Mouse (Mus musculus): ENCODE results near the gene Abcc3. TPM values are rescaled to one million over a fixed set of nuclear protein-coding genes. Genes with fewer than 3 reads are reported as not detected.

The Abcc3 gene
- polyA plus RNA-seq, 1 experiment, result 6.3 TPM

DNA sequence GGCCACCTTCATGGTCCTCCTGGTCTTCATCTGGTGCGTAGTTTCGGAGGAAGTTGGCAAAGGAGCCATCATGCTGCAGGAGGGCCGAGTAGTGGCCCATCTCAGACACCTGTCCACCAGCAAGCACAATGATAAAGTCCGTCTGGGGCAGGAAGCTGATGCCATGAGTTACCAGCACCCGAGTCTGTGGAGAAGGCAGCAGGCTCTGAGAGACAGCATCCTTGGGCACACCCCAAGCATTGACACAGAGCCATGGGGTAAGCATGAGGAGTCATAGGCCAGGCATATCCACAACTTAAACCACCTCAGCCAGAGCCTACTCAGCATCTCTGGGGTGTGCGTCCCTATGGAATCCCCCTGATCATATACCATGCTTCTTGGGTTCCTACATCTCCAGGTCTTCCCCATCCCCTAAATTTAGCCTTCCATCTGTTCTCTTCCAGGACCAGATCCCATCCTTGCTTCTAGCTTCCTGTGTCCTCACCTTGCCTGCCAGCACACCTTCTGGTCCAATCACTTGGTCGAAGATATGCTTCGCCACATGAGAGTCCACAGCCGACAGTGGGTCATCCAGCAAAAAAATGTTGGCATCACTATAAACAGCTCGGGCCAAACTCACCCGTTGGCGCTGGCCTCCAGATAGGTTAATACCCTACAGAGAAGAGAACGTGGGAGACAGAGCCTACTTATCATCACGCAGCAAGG lies 31.5 kb downstream of the Abcc3 start:
- H3K27me3 ChIP-seq (replicated peaks), result peaks cover 77% of the 10 kb centered on the region

DNA sequence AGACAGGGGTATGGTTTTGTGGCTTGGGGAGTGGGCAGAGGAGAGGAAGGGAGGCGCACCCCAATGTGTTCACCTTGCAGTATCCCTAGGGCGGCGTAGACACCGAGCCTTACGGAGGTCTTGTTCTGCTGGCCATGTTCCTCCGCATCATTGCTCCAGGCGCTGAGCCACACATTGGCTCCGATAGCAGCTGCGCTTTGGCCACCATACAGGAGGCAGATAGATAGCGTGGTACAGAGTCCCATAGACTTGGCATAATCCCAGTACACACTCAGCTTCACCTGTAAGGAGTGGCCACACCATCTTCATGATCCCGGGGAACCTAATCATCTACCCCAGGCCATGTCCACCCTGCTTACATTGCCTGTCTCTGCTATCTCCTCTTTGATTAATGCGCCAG lies 33.6 kb downstream of the Abcc3 start:
- H3K36me3 ChIP-seq (replicated peaks; ENCODE audit: low read length), result no peaks in the 10 kb centered on the region
- peaks cover 8% of the 10 kb centered on the region for H3K4me1 ChIP-seq
- H3K27me3 ChIP-seq (replicated peaks), result peaks cover 77% of the 10 kb centered on the region
- H3K4me3 ChIP-seq (replicated peaks), result no peak overlapping the region
- no peak for TF ChIP-seq GATA1 (IDR thresholded peaks at IDR 0.05; ENCODE audit: borderline replicate concordance, low read length)
- H3K9me3 ChIP-seq, result no peaks in the 10 kb centered on the region

More for the DNA sequence above, 31.5 kb downstream of the Abcc3 start:
- no peak overlapping the region for H3K4me3 ChIP-seq (replicated peaks)
- H3K9me3 ChIP-seq, result peaks cover 8% of the 10 kb centered on the region
- no peaks in the 10 kb centered on the region for H3K36me3 ChIP-seq (replicated peaks; ENCODE audit: low read length)
- H3K4me1 ChIP-seq, result peaks cover 5% of the 10 kb centered on the region
- TF ChIP-seq FLI1 (IDR thresholded peaks at IDR 0.05; ENCODE audit: low read length) (no peak), GATA1 (IDR thresholded peaks at IDR 0.05; ENCODE audit: borderline replicate concordance, low read length) (no peak)

DNA sequence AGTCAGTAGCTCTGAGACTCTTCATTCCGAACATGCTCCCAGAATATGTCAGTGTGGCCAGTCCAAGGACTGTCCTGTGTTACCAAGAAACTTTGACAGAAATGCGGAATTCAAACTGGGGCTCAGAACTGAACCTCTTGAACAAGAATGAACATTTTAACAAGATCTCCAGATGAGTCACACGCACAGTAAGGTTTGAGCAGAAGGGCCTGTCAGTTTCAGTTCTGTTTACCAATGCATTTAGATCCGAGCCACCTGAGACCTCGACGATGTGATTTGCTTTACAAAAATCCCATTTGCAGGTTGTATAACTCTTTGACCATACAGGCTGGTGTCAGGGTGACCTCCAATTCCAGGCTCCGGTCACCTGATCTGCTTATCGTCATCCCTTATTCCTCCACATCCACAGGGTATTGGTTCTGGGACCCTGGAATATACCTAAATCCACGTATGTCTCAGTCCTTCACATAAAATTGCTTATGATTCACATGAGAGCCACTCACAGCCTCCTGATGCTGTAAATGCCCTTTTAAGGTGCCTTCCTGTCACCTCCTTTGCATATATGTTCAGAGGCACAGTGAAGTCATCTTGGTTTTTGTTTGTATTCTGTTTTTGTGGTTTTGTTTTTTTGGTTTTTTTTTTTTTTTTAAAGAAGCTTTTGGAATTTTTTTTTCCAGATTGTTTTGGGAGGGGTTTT lies 37.1 kb downstream of the Abcc3 start:
- TF ChIP-seq GATA1 (IDR thresholded peaks at IDR 0.05; ENCODE audit: borderline replicate concordance, low read length) (no peak), FLI1 (IDR thresholded peaks at IDR 0.05; ENCODE audit: low read length) (no peak)
- Histone ChIP-seq H3K9me3 (no peaks in the 10 kb centered on the region), H3K4me3 (replicated peaks) (no peak overlapping the region), H3K4me1 (peaks cover 15% of the 10 kb centered on the region), H3K27me3 (replicated peaks) (peaks cover 73% of the 10 kb centered on the region), H3K36me3 (replicated peaks; ENCODE audit: low read length) (no peaks in the 10 kb centered on the region)

DNA sequence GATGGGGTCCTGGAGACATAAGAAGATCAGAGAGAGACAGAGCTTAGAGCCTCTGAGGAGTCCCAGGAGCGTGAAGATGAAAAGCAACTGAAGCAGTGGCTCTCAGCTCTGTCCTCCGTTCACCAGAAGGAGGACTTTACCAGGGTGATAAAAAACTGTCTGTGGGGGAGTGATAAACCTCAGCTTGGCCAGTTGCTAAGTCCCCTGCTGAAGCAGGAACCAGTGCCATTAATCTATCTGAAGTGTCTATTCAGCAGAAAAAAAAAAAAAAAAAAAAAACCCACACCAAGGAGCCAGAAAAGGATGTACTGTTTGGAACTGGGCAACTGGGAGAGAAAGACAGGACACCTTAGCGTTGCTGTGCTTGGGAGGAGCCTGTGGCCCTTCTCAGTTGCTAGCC lies 41.7 kb downstream of the Abcc3 start:
- Histone ChIP-seq H3K4me3 (replicated peaks) (no peak overlapping the region), H3K27me3 (replicated peaks) (peaks cover 62% of the 10 kb centered on the region), H3K36me3 (replicated peaks; ENCODE audit: low read length) (no peaks in the 10 kb centered on the region), H3K4me1 (peaks cover 22% of the 10 kb centered on the region), H3K9me3 (peaks cover 7% of the 10 kb centered on the region)
- no peak for TF ChIP-seq GATA1 (IDR thresholded peaks at IDR 0.05; ENCODE audit: borderline replicate concordance, low read length)

DNA sequence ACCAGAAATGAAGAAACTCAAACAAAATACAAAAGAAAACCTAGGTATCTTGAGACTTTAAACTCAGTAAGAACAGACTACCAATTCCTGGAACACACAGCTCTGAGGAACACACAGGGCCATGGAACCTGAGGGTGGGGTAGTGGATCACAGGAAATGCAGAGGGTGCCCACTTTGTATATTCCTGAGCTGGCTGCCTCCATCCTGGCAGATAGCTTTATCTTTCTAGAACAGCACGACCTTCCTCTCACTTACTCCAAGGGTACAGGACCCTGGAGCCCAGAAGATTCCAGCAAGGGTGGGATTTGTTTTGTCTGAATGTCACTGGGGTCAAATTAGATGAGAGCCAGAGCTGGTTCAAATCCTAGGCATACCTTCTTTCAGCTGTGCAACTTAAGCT lies 42.5 kb downstream of the Abcc3 start:
- TF ChIP-seq GATA1 (IDR thresholded peaks at IDR 0.05; ENCODE audit: borderline replicate concordance, low read length) (no peak), FLI1 (IDR thresholded peaks at IDR 0.05; ENCODE audit: low read length) (no peak)

DNA sequence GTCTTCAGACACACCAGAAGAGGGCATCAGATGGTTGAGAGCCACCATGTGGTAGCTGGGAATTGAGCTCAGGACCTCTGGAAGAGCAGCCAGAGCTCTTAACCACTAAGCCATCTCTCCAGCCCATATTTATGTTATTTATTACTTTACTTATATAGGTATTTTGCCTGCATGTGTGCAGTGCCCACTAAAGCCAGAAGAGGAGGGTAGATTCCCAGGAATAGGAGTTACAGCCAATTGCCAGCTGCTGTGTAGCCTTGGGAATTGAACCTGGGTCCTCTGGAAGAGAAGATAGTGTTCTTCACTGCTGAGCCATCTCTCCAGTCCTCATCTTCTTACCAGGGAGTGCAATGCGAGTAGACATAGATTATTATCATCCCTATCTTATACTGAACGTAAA lies 43.0 kb downstream of the Abcc3 start:
- Histone ChIP-seq H3K27me3 (replicated peaks) (peaks cover 65% of the 10 kb centered on the region), H3K9me3 (peaks cover 7% of the 10 kb centered on the region), H3K36me3 (replicated peaks; ENCODE audit: low read length) (no peaks in the 10 kb centered on the region), H3K4me1 (peaks cover 21% of the 10 kb centered on the region), H3K4me3 (replicated peaks) (no peak overlapping the region)
- TF ChIP-seq FLI1 (IDR thresholded peaks at IDR 0.05; ENCODE audit: low read length) (no peak), GATA1 (IDR thresholded peaks at IDR 0.05; ENCODE audit: borderline replicate concordance, low read length) (no peak)

More for the DNA sequence above, 42.5 kb downstream of the Abcc3 start:
- H3K4me3 ChIP-seq (replicated peaks), result no peak overlapping the region
- peaks cover 7% of the 10 kb centered on the region for H3K9me3 ChIP-seq
- H3K4me1 ChIP-seq, result peaks cover 21% of the 10 kb centered on the region
- peaks cover 64% of the 10 kb centered on the region for H3K27me3 ChIP-seq (replicated peaks)
- H3K36me3 ChIP-seq (replicated peaks; ENCODE audit: low read length), result no peaks in the 10 kb centered on the region

DNA sequence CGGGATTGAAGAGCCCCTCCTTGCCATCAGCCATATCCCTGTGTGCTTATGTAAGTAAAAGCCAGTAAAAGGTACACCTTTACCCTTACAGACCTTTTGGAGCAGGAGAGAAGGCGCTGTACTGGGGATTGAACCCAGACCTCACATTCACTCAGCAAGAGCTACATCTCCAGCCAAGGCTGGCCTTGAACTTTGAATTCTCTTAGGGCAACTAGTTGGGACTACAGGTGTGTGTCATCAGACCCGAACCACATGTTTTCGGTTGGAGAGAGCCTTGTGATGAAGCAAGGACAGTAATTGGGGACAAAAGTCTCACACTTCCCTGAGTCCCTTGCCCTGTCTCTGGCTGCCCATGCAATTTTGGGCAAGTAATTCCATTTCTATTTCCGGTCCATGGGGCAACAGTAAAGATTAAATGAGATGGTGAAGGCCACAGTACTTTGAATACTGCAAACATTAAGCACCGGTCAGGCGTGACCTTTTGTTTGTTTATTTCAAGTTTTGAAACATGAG lies 45.7 kb downstream of the Abcc3 start:
- Histone ChIP-seq H3K9me3 (peaks cover 7% of the 10 kb centered on the region), H3K4me1 (peaks cover 28% of the 10 kb centered on the region), H3K27me3 (replicated peaks) (peaks cover 60% of the 10 kb centered on the region), H3K4me3 (replicated peaks) (no peak overlapping the region), H3K36me3 (replicated peaks; ENCODE audit: low read length) (peaks cover 1% of the 10 kb centered on the region)
- TF ChIP-seq FLI1 (IDR thresholded peaks at IDR 0.05; ENCODE audit: low read length), result no peak
- TF ChIP-seq GATA1 (IDR thresholded peaks at IDR 0.05; ENCODE audit: borderline replicate concordance, low read length), result no peak

DNA sequence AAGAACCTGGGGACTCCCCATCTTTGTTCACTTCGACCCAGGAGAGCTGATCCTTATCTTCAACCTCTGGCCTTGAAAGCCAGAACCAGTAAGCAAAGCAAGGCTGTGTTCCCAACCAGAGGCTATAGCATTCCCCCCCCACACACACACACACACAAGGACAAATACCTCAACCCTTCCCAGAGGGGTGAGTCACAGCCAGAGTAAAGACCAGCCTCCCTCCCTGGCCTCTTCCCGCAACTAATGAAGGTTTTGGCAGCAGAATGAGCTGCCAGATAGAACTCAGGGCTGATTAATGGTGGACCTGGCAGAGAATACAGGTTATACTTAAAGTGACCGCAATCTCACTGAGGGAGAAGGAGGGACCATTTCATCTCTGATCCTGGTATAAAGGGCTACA lies 46.2 kb downstream of the Abcc3 start:
- H3K27me3 ChIP-seq (replicated peaks), result peaks cover 57% of the 10 kb centered on the region
- peaks cover 7% of the 10 kb centered on the region for H3K9me3 ChIP-seq
- H3K4me3 ChIP-seq (replicated peaks), result no peak overlapping the region
- H3K4me1 ChIP-seq, result peaks cover 28% of the 10 kb centered on the region
- no peak for TF ChIP-seq GATA1 (IDR thresholded peaks at IDR 0.05; ENCODE audit: borderline replicate concordance, low read length)
- no peak for TF ChIP-seq FLI1 (IDR thresholded peaks at IDR 0.05; ENCODE audit: low read length)
- H3K36me3 ChIP-seq (replicated peaks; ENCODE audit: low read length), result peaks cover 6% of the 10 kb centered on the region

DNA sequence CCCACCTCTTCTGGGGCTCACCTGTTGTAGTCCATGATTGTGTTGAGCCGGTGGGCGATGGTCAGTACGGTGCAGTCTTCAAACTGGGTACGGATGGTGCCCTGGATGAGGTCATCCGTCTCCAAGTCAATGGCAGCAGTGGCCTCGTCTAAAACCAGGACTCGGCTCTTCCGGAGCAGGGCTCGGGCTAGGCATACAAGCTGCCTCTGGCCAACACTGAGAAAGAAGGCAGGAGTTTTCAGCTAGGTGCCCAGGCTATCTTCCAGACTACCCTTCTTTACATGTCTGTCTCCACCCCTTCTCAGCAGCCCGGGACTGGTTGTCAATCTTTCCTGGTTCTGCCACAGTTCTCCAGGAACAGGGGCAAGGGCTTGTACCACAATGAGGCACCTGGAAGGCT lies 46.9 kb downstream of the Abcc3 start:
- Histone ChIP-seq H3K27me3 (replicated peaks) (peaks cover 55% of the 10 kb centered on the region), H3K9me3 (peaks cover 7% of the 10 kb centered on the region), H3K4me1 (peaks cover 23% of the 10 kb centered on the region), H3K36me3 (replicated peaks; ENCODE audit: low read length) (peaks cover 8% of the 10 kb centered on the region), H3K4me3 (replicated peaks) (no peak overlapping the region)
- TF ChIP-seq FLI1 (IDR thresholded peaks at IDR 0.05; ENCODE audit: low read length), result no peak
- TF ChIP-seq GATA1 (IDR thresholded peaks at IDR 0.05; ENCODE audit: borderline replicate concordance, low read length), result no peak

DNA sequence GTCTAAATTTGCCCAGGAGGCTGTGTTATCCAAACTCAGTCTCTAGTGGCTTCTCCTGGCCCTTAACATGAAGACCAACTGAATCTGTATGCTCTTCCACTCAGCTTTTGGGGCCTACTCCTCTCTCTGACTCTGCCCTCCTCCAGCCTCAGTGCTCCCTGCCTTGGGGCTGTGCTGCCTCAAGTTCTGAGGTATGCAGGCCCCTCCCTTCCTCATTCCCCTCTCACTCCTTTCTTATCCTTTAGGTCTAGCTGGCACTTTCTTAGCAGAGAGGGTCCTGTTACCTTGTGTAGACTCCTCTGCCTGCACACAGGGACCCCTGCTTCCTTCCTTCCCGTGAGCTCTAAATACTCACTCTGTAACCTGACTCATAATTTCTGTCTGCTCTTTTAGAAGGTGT lies 48.3 kb downstream of the Abcc3 start:
- peaks cover 7% of the 10 kb centered on the region for H3K9me3 ChIP-seq
- no peak overlapping the region for H3K4me3 ChIP-seq (replicated peaks)
- peaks cover 10% of the 10 kb centered on the region for H3K4me1 ChIP-seq
- peaks cover 19% of the 10 kb centered on the region for H3K36me3 ChIP-seq (replicated peaks; ENCODE audit: low read length)
- no peak for TF ChIP-seq GATA1 (IDR thresholded peaks at IDR 0.05; ENCODE audit: borderline replicate concordance, low read length)
- peaks cover 47% of the 10 kb centered on the region for H3K27me3 ChIP-seq (replicated peaks)

Data from megakaryocyte, embryonic 14.5 days (primary cell).